Mouse (Mus musculus) spleen, adult 2 months (tissue): Measurements from ENCODE around the gene Hes1. TPM values are rescaled to one million over a fixed set of nuclear protein-coding genes. Genes with fewer than 3 reads are reported as not detected.

Source experiments
- DNase-seq, 2 experiments: peaks; one replicate each; pipeline versions ENCODE4 v3.0.0 to v3.0.0-alpha.2; 2012 to 2021; ENCODE audit warnings: low spot score in 2 of 2, low read depth in 1 of 2
- H3K27ac ChIP-seq: fragments of 200-500 bp; 2 replicates; pipeline ENCODE4 v1.5.1; 2012; ENCODE audit warnings: low read length, inconsistent platforms; ENCODE audit not compliant: insufficient read depth
- H3K27me3 ChIP-seq: fragments of 200-500 bp; 2 replicates; pipeline ENCODE4 v1.6.1; 2012; ENCODE audit warnings: mild to moderate bottlenecking, moderate library complexity, low read length, inconsistent platforms; ENCODE audit not compliant: control insufficient read depth, insufficient read depth
- H3K36me3 ChIP-seq: fragments of 200-500 bp; 2 replicates; pipeline ENCODE4 v1.6.1; 2012; ENCODE audit warnings: mild to moderate bottlenecking, low read length, inconsistent platforms; ENCODE audit not compliant: control insufficient read depth, insufficient read depth
- H3K4me1 ChIP-seq: fragments of 200-500 bp; 2 replicates; pipeline ENCODE4 v1.6.1; 2011; ENCODE audit warnings: inconsistent platforms; ENCODE audit not compliant: control insufficient read depth, insufficient read depth, insufficient read length
- H3K4me3 ChIP-seq: fragments of 200-500 bp; 2 replicates; pipeline ENCODE4 v1.5.1; 2011; ENCODE audit warnings: mild to moderate bottlenecking, inconsistent platforms; ENCODE audit not compliant: insufficient read depth, insufficient read length; ENCODE audit errors: extremely low read depth
- CTCF ChIP-seq: fragments of 200-500 bp; IDR thresholded peaks from 2 replicates; pipeline ENCODE4 v1.5.1; 2011; ENCODE audit warnings: mild to moderate bottlenecking, inconsistent platforms; ENCODE audit not compliant: insufficient read depth, insufficient read length, insufficient replicate concordance; ENCODE audit errors: extremely low read depth
- POLR2A ChIP-seq: fragments of 200-500 bp; IDR thresholded peaks from 2 replicates; pipeline ENCODE4 v1.6.1; 2011; ENCODE audit warnings: low read depth, low read length, inconsistent platforms
- WGBS: fragments of 180-500 bp; shearing (Covaris S2); methylation state at CpG from one replicate; pipeline ENCODE4 v1.1.7; 2018; 5-methylcytosine and 5-hydroxymethylcytosine counted together
- polyA plus RNA-seq: library from polyadenylated mRNA; depleted of rRNA; stranded (reverse); fragments of >200 nt; gene quantifications from 2 replicates; pipeline ENCODE4 v1.2.3, GENCODE M21; 2012

Gene Hes1
- polyA plus RNA-seq, 1 experiment: 94.1 TPM

DNA sequence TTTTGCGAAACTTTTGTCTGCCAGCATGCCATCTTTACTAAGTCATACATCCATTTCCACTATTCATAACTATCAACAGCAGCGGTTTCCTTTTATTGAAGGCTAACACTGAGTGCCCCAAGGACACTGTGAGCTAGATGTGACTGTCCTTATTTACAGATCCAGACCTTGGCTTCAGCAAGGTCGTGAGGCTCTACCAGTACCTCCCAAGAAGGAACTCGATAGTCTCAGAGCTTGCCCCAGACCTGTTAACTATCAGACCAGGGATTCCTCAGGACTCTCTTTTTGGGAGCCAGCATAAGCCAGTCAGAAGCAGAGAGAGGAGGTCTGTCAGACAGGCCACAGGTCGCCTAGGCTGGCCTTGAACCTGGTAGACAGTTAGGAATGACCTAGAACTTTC lies 24.5 kb downstream of the Hes1 start:
- no peak overlapping the region for H3K4me3 ChIP-seq
- H3K36me3 ChIP-seq: no peaks in the 10 kb centered on the region
- H3K27me3 ChIP-seq: no peaks in the 10 kb centered on the region
- WGBS: 85% methylated on average over 5 of the region's 5 CpGs
- DNase-seq: no peak
- TF ChIP-seq POLR2A (no peak), CTCF (no peak)
- H3K27ac ChIP-seq: no peak overlapping the region
- no peaks in the 10 kb centered on the region for H3K4me1 ChIP-seq

DNA sequence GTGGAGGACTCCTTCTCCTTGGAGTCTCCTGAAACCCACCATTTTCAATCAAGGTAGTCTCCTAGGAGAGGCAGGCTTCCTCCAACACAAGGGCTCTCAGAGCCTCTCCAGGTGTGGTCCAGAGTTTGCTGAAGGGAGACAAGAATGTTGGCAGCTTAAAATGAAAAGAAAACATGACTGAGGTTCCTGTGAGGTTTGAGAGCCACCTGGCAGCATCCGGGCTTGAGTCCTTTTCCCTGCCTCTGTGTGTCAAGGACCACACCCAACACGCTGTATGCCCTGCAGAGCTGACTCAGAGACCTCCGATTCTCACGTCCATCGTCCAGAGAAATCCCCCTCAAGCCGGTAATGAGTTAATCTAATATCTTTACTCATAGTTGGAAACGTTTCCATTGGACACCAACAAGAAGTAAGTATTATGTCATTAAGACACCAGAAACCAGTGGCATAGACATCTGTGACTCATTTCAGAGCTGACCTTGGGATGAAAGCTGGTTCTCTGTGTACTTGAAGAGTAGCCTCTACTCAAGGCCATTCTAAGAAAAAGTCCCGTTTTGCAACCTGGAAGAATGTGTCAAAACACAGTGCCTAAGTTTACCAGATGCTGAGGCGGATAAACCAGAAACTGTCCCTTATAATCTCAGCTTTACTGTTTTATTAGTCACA lies 26.1 kb downstream of the Hes1 start:
- Histone ChIP-seq H3K36me3 (no peaks in the 10 kb centered on the region), H3K4me1 (no peaks in the 10 kb centered on the region), H3K27me3 (no peaks in the 10 kb centered on the region), H3K4me3 (no peak overlapping the region), H3K27ac (no peak overlapping the region; the same call in 1 of the 2 replicates)
- no peak for TF ChIP-seq CTCF
- no peak for TF ChIP-seq POLR2A
- WGBS: 89% methylated on average over 9 of the region's 9 CpGs
- no peak for DNase-seq

DNA sequence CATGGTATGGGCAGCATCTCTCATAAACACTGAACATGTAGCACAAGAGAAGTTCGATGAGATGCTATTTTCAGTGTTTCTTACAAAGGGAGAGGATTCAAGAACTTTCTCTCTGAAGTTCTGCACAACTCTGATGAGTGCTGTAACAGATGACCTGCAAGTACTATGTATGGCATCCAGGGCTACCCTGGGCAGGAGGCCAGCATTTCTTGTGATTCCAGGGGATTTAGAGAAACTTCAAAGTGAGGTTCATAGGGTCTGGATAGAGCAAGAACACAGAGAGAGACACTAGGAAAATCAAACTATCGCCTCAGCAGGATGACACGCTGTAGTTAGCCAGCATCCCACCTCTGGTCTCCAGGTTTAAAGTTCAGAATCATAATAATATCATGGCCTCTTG lies 31.9 kb downstream of the Hes1 start:
- 84% methylated on average over 3 of the region's 3 CpGs for WGBS
- Histone ChIP-seq H3K27me3 (no peaks in the 10 kb centered on the region), H3K36me3 (no peaks in the 10 kb centered on the region), H3K27ac (no peak overlapping the region), H3K4me3 (no peak overlapping the region), H3K4me1 (peaks cover 3% of the 10 kb centered on the region; the same call in 1 of the 2 replicates)
- TF ChIP-seq POLR2A: no peak
- no peak for TF ChIP-seq CTCF
- DNase-seq: no peak

DNA sequence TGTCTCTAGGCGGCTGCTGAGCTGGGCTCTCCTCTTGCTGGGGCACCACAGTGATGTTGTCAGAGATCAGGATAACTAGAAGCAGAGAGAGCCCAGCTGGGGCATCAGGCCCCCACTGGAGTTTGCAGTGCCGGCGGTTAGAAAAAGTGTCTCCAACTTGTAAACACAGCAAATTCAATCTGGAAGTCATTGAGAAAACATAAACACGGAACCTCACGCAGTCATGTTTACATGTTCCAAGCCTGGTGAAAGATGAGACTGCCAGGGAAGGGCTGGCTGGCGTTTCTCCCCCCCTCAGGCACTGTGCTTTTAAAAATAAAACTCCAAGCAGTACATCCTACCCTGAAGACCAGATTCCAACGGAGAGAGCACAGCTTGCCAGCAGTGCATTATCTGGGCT lies 32.3 kb downstream of the Hes1 start:
- TF ChIP-seq POLR2A: no peak
- no peak for TF ChIP-seq CTCF
- Histone ChIP-seq H3K27me3 (no peaks in the 10 kb centered on the region), H3K27ac (no peak overlapping the region), H3K4me3 (no peak overlapping the region), H3K4me1 (peaks cover 3% of the 10 kb centered on the region; the same call in 1 of the 2 replicates), H3K36me3 (no peaks in the 10 kb centered on the region)
- WGBS: 84% methylated on average over 7 of the region's 7 CpGs
- no peak for DNase-seq

DNA sequence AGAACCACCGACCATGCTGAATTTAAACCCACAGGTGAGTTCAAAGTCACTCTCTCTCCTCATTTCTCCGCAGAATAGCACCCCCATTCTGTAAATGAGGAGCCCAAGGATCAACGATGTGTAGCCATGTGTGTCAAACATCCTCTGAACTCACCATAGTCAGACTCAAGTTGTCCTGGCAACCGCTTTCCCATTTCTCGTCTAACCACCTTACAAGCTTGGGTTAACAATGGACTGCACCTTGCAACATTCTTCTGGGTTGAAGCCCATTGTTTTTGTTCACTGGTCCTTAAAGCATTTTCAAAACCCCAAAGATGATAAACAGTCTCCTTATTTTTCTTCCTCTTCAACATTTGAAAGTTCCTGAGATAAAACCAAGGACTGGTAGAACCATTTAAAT lies 34.9 kb downstream of the Hes1 start:
- TF ChIP-seq POLR2A (no peak), CTCF (no peak)
- H3K36me3 ChIP-seq: no peaks in the 10 kb centered on the region
- WGBS: 40% methylated on average over 5 of the region's 5 CpGs
- peaks cover 3% of the 10 kb centered on the region; the same call in 1 of the 2 replicates for H3K4me1 ChIP-seq
- H3K27me3 ChIP-seq: no peaks in the 10 kb centered on the region
- no peak overlapping the region for H3K27ac ChIP-seq
- H3K4me3 ChIP-seq: no peak overlapping the region
- DNase-seq: no peak

DNA sequence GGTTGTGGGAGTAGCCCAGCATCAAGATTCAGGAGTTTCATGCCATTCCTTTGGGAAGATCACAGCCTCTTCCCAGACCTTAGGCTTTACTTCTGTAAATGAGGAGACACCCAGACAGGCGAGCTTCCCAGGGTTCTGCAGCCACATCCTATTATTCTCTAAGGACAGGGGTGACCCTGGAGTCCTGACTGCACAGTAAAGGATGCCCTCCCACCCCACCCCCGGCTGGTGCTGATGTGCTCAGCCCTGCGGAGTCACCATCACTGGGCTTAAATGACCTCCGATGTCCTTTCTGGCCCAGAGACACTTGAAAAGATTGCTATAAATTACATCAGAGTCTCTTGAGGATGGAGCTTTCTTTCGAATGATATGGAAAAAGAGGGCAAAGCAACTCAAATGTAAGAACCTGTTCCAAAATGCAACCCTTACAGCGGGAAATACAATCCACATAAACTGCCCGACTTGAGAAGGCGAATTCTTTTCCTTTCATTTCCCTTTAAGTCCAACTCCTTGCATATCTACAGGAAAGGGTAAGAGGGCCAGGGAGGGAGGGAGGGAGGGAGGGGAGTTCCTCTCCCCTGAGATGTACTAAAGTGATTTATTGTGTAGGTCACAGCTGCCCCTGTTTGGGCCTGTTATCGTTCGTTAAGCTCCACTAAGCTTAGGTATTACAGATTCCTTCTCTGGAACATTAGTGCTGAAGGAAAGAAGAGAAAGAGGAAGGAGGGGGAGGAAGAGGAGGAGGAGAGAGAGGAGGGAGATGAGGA lies 38.1 kb downstream of the Hes1 start:
- DNase-seq: no peak
- TF ChIP-seq CTCF: no peak
- TF ChIP-seq POLR2A: no peak
- H3K36me3 ChIP-seq: no peaks in the 10 kb centered on the region
- WGBS: 38% methylated on average over 10 of the region's 10 CpGs
- no peaks in the 10 kb centered on the region for H3K27me3 ChIP-seq
- H3K4me3 ChIP-seq: no peak overlapping the region
- no peak overlapping the region for H3K27ac ChIP-seq
- H3K4me1 ChIP-seq: peaks cover 3% of the 10 kb centered on the region; the same call in 1 of the 2 replicates

DNA sequence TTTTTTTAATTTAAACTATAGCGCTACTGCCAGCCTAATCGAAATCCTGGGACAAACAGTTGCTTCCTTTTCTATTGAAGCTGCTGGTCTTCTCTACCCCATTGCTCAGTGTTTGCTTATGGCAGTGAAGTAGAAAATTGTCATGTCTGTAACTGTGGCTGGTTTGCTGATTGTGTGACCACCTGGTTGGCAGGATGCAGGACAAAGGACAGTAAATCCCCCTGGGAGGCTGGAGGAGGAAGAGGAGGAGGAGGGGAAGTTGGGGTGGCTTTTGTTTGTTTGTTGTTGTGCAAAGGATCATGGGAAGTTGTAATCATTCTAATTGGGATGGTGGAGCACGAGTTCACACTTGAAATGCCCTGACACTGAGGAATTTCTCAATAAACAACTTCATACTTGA lies 38.8 kb downstream of the Hes1 start:
- TF ChIP-seq POLR2A (no peak), CTCF (no peak)
- 20% methylated on average over 3 of the region's 3 CpGs for WGBS
- Histone ChIP-seq H3K27ac (no peak overlapping the region), H3K4me3 (no peak overlapping the region), H3K4me1 (peaks cover 3% of the 10 kb centered on the region; the same call in 1 of the 2 replicates), H3K36me3 (no peaks in the 10 kb centered on the region), H3K27me3 (no peaks in the 10 kb centered on the region)
- no peak for DNase-seq
